Mouse (Mus musculus) stomach, embryonic 14.5 days (tissue): ENCODE results near the gene Otog. TPM values are rescaled to one million over a fixed set of nuclear protein-coding genes. Genes with fewer than 3 reads are reported as not detected.

Experiments used
- ATAC-seq: fragments of 200-750 bp; cut with Nextera tagmentation; 2 replicates; pipeline ENCODE4 v1.8.0; 2017; ENCODE audit warnings: low read depth, moderate TSS enrichment; ENCODE audit not compliant: insufficient number of reproducible peaks, insufficient read depth, low FRiP score
- H3K27ac ChIP-seq: fragments of 300-500 bp; sonication (generic); 2 replicates; pipeline ENCODE4 v1.5.1; 2014; ENCODE audit warnings: mild to moderate bottlenecking, low read length, moderate library complexity, mixed read lengths
- H3K27me3 ChIP-seq: fragments of 300-500 bp; sonication (generic); 2 replicates; pipeline ENCODE4 v1.6.1; 2014; ENCODE audit warnings: low read length, control low read depth, mixed read lengths; ENCODE audit not compliant: control insufficient read depth, insufficient read depth
- H3K36me3 ChIP-seq: fragments of 300-500 bp; sonication (generic); 2 replicates; pipeline ENCODE4 v1.6.1; 2014; ENCODE audit warnings: mild to moderate bottlenecking, control low read depth, low read length, moderate library complexity, mixed read lengths; ENCODE audit not compliant: control insufficient read depth, insufficient read depth
- H3K4me1 ChIP-seq: fragments of 300-500 bp; sonication (generic); 2 replicates; pipeline ENCODE4 v1.6.1; 2014; ENCODE audit warnings: low read length, control low read depth, mixed read lengths; ENCODE audit not compliant: control insufficient read depth, insufficient read depth
- H3K4me2 ChIP-seq: fragments of 300-500 bp; sonication (generic); replicated peaks from 2 replicates; pipeline ENCODE4 v1.6.1; 2014; ENCODE audit warnings: low read depth, low read length, control low read depth
- H3K4me3 ChIP-seq: fragments of 300-500 bp; sonication (generic); 2 replicates; pipeline ENCODE4 v1.5.1; 2014; ENCODE audit warnings: low read depth, low read length, control low read depth
- H3K9ac ChIP-seq: fragments of 300-500 bp; sonication (generic); replicated peaks from 2 replicates; pipeline ENCODE4 v1.6.1; 2014; ENCODE audit warnings: low read depth, mild to moderate bottlenecking, control low read depth, low read length, moderate library complexity, mixed read lengths
- H3K9me3 ChIP-seq: fragments of 300-500 bp; sonication (generic); 2 replicates; pipeline ENCODE4 v1.6.1; 2016; ENCODE audit warnings: low read depth, low read length, control low read depth; ENCODE audit not compliant: control insufficient read depth
- WGBS: fragments of 180-500 bp; shearing (Covaris S2); extraction: QIAGEN DNeasy Blood & Tissue Kit; methylation state at CpG from one replicate; pipeline ENCODE4 v1.1.7; 2014; 5-methylcytosine and 5-hydroxymethylcytosine counted together
- polyA plus RNA-seq: library from polyadenylated mRNA; unstranded; fragments of >200 nt; fragmentation: Nextera tagmentation; extraction: Ambion mirVana; gene quantifications from 2 replicates; pipeline ENCODE4 v1.2.1, GENCODE M21; 2014

Gene Otog
- polyA plus RNA-seq, 1 experiment from 2014 or later = not detected

DNA sequence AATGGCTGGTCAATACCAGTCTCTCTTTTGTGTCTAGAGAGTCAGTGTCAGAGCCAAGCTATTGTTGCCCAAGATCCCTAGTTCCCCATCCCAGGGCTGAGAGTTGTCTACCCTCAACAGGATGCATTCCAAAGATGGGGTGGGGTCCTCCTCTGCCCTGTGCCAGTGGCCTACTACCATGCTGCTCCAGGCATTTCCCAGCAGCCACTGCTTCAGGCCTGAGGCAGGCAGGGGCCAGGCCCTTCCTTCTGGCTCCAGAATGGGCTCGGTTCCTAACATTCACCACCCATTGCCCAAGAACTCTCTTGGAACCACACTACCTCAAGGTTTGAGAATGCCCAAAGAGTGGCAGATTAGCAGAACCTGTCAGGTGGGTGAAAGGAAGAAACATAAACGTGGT lies 112.0 kb downstream of the Otog start:
- 67% methylated on average over 2 of the region's 2 CpGs for WGBS
- no peaks in the 10 kb centered on the region for H3K36me3 ChIP-seq
- H3K27me3 ChIP-seq = peaks cover 19% of the 10 kb centered on the region
- no peak overlapping the region for H3K27ac ChIP-seq
- H3K4me1 ChIP-seq = no peaks in the 10 kb centered on the region
- no peaks in the 10 kb centered on the region for H3K9me3 ChIP-seq
- no peak overlapping the region for H3K9ac ChIP-seq
- ATAC-seq = no peak
- H3K4me2 ChIP-seq = no peak overlapping the region
- H3K4me3 ChIP-seq = no peak overlapping the region

- no peaks in the 10 kb centered on the region for H3K36me3 ChIP-seq
- no peak overlapping the region for H3K27ac ChIP-seq
- no peak overlapping the region for H3K9ac ChIP-seq
- no peaks in the 10 kb centered on the region for H3K9me3 ChIP-seq
- ATAC-seq = no peak
- no peaks in the 10 kb centered on the region for H3K4me1 ChIP-seq
- peaks cover 16% of the 10 kb centered on the region for H3K27me3 ChIP-seq
- 47% methylated on average over 8 of the region's 8 CpGs for WGBS
- H3K4me2 ChIP-seq = no peak overlapping the region
- H3K4me3 ChIP-seq = no peak overlapping the region
These were observed 112.4 kb downstream of the Otog start for GRCm38 (mm10) chr7:46353216-46353615.

GRCm38 (mm10) chr7:46353875-46354274 lies 113.1 kb downstream of the Otog start:
- Histone ChIP-seq H3K9ac (no peak overlapping the region), H3K36me3 (no peaks in the 10 kb centered on the region), H3K4me2 (no peak overlapping the region), H3K27me3 (peaks cover 10% of the 10 kb centered on the region; the same call in 1 of the 2 replicates), H3K27ac (no peak overlapping the region), H3K9me3 (no peaks in the 10 kb centered on the region), H3K4me3 (no peak overlapping the region), H3K4me1 (no peaks in the 10 kb centered on the region)
- no peak for ATAC-seq
- 17% methylated on average over 4 of the region's 4 CpGs for WGBS

Other genes starting within 250 kb of the Otog start
- 0.78 and 1.4 TPM in 2 replicates for gene Abcc6, start 210.7 kb upstream of the Otog start, polyA plus RNA-seq
- 21.1 and 22.3 TPM in 2 replicates for gene Nomo1, start 207.3 kb upstream of the Otog start, polyA plus RNA-seq
- gene Kcnj11, start 140.2 kb upstream of the Otog start, polyA plus RNA-seq = 0.56 and 0.74 TPM in 2 replicates
- 7.0 and 10.8 TPM in 2 replicates for gene Abcc8, start 61.0 kb upstream of the Otog start, polyA plus RNA-seq
- gene Ush1c, start 2.5 kb upstream of the Otog start, polyA plus RNA-seq = 2.5 TPM in 2 replicates
- 0.13 and 0.17 TPM in 2 replicates for gene Myod1, start 135.5 kb downstream of the Otog start, polyA plus RNA-seq
- 0.35 and 0.51 TPM in 2 replicates for gene Kcnc1, start 155.5 kb downstream of the Otog start, polyA plus RNA-seq